Mouse (Mus musculus): ENCODE results near the gene Zfp398.

Zfp398 gene

DNA sequence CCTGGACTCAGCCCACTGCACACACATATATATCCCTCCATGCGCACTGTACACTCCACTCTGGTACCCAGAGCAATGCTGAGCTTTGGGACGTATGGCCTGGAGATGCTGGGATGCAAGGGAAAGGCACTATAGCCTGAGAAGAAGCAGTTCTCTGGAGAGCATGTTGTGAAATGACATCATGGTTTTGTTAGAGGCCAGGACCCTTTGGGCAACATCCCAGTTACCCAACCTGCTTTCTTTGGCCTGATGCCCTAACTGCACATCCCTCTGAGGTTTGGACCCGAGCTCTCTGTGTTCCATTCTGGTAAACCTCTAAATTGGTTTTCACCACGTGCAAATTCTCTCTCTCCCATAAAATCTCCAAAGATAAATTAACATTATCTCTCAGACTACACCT lies 68.1 kb downstream of the Zfp398 start:
- no peak for DNase-seq (ENCODE audit: low read depth, low spot score)

DNA sequence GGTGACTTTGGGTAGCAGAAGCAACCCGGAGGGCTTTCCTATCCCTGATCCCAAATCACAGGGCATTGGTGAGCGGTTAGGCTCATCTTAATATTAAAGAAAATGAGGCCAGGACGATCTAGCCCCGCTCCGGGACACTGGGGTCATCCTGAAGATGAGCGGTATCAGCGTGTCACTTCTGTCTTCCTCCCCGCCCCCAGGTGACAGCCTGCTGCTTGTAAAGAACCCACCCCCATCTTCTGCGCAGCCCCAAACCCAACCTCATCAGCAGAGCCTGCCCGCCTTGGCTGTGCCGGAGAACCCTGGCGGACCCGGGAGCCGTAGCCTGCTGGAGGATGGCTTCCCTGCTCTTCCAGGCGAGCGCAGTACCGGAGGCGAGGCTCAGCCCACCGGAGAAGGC lies 68.9 kb downstream of the Zfp398 start:
- no peak for DNase-seq (ENCODE audit: low read depth, low spot score)

DNA sequence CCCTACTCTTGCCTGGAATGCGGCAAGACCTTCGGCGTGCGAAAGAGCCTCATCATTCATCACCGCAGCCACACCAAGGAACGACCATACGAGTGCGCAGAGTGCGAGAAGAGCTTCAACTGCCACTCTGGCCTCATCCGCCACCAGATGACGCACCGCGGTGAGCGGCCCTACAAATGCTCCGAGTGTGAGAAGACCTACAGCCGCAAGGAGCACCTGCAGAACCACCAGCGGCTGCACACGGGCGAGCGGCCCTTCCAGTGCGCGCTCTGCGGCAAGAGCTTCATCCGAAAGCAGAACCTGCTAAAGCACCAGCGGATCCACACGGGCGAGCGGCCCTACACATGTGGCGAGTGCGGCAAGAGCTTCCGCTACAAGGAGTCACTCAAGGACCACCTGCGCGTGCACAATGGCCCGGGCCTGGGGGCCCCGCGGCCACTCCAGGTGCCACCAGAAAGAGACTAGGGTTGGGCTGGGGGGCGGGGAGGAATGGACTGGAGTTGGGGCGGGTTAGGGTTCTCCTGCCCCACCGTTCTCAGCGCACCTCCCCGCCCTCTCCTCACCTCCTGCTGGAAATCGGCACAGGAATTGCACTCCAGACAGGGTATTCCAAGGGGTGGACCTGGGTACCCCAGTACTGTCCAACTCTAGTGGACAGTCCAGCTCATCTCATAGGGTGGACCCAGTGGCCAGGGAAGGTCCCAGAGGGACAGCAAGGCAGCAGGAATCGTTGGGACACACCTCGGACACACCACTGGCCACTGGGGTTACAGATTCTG lies 69.6 kb downstream of the Zfp398 start:
- DNase-seq (ENCODE audit: low read depth, low spot score): no peak

DNA sequence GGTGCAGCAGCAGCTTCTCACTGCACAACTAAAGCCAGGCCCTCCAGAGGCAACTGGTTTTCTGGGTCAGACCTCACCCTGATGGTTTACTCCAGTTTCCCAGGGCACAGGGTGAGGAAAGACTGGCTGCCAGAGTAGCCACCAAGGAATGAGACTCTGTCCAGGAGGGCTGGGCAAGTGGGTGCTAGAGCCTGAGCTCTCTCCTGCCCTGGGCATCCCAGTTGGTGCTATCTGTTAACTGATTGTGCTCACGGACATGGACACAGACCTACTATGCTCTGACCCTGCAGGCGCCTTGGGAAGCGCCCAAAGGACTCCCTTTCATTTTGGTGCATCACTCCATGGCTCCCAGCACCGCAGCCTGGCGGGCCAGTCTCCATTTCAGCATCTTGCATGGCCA lies 70.9 kb downstream of the Zfp398 start:
- no peak for DNase-seq (ENCODE audit: low read depth, low spot score)

DNA sequence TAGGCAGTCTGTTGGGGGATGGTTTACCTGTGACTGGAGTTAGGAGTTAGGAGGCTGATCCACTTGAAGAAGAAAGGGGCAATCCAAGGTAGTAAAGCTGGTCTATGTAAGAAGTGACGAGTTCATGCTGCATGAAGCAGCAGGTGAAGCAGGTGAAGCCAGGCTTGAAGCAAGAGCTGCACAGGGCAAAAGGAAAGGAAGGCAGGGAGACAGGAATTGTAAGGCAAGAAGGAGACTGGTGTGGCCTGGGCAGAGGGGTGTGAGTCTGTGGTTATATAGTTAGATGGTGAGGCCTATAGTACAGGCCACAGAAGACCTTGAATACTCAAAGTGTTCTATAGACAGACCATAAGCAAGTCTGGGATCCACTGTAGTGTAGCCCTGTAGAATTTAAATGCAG lies 73.5 kb downstream of the Zfp398 start:
- no peak for DNase-seq (ENCODE audit: low read depth, low spot score)

DNA sequence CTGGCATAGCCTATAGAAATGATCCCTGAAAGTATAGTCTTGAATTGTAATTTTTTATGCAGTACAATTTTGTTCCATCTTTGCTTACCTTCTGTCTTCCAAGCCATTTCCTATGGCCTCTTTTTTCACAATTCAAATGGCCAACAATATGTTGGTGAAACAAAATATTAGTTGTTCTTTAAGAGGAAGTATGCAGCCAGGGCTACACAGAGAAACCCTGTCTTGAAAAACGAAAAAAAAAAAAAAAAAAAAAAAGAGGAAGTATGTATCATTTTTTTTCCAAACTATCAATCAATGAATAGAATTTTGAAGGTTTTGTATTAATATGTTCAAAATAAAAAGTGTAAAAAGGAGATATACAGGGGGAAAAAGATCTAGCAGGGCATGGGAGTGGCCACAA lies 76.2 kb downstream of the Zfp398 start:
- DNase-seq (ENCODE audit: low read depth, low spot score): no peak

DNA sequence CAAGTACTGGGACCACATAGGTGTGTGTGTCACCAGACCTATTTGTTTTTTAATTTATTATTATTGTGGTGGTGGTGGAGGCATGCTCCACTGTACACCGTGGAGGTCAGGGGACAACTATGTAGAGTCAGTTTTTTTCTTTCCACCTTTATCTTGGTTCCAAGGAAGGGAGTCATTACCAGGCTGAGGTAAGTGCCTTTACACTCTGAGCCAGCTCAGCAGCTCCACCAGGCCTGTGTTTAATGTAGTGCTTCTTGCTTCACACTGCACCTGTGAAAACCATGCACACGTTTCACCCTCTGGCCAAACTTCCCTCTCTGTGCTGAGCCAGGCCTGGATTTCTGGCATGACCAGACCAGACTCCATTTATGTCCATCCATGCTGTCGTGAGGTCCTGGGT lies 77.5 kb downstream of the Zfp398 start:
- DNase-seq (ENCODE audit: low read depth, low spot score): no peak

DNA sequence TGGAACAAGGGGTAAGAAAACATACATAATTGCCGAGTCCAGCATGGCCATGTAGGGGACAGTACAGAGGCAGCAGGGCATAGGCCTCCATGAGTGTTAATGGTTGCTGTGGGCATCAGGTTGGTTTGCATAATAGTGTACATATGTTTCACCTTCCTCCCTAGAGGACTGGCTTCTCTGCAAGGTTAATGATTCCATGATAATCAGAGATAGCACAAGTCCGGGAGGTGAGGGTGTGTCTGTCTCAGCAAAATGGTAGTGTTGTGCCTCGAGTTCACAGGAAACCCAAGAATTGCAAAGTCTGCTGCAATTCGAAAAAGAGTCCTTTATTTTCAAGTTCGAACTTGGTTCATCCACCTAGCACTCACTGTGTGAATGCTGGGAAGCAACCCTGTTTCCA lies 81.6 kb downstream of the Zfp398 start:
- DNase-seq (ENCODE audit: low read depth, low spot score): no peak

DNA sequence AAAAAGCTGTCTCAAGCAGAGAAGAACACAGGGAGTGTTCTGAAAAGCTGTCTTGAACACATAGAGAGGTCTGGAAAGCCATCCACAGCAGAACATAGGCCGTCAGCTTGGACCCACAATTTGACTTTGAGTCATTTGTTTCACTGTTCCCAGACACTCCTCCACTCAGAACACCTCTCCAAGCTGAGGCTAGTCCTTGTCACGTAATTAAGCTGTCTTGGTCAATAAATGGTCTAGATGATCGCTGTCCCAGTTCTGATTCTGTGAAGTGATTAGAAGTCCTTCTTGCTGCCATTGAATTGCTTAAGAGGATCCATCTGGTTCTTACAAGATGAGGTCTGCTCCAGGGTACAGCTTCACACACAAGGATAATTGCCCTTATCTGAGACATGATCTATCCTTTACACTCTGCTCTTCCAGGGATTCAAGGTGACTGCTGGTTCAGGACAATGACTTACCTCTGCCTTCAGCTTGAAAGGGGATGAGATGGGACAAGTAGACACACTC lies 83.4 kb downstream of the Zfp398 start:
- no peak for DNase-seq (ENCODE audit: low read depth, low spot score)

DNA sequence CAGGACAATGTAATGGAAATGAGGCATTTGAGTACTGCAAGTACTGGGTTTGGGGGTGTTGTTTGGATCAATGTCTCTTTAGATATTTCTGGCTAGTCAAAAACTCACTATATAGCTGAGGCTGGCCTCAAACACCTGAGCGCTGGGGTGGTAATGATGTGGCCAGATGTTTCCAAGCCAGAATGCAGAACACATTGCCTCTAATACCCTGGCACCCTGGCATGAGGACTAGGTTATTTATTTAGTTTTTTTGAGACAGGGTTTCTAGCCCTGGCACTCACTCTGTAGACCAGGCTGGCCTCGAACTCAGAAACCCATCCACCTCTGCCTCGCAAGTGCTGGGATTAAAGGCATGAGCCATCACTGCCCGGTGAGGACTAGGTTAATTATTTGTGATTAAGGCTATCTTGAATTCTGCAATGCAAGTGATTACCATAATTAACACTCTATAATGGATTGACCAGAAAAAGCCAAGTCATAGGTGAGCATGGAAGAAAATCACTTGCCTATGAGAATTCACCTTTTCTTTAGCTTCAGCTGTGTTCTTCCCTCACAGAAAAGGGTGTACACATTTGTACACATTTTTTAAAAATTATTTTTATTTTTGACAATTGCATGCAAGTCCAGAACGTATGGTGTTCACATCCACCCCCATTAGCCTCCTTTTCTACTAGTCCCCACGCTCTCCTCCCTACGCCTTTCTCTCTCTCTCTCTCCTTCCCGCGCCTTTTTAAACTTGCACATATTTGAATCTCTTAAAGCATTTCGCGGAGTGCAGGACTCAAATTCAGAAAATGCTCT lies 84.4 kb downstream of the Zfp398 start:
- DNase-seq (ENCODE audit: low read depth, low spot score): no peak

DNA sequence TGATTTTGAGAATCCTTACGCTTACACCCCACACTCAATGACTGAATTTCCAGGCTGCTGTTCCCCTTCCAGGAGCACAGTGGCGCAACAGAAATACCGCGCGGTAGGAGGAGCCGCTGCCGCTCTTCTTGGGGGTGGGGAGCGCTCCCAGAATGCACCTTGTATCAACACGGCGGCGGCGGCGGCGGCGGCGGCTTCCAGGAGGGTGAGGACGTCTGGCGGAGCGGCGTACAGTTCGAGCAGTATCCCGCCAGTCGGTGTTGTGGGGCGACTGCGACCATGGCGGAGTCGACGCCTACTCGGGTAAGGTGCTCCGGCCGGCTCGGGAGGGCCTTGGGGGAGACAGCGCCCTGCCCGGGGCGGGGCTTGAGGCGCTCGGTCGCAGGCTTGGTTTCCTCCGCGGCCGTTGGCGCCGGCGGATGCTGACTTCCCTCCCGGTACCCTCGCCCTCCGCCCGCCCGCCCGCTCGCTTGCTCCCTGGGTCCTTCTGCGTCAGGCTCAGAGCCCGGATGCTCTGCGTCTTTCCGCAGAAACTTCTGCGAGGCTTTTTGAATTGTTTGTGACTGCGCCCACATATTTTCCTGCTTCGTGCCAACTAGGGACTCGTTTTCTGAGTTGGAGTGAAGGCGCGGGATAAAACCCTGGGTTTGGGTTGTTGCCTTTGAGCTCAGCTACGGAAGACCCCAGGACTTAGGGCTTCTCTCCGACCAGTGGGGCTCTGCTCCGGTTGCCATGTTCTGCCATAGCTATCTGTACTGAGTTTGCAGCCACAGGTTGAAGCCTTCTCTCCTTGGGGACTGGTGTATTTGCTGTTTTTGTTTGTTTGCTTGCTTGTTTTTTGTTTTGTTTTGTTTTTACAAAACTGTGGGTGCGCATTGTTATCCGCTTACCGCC lies 85.2 kb downstream of the Zfp398 start, which contains the start of gene Zfp212:
Gene Zfp212 (plus strand): TSS at position 30 of the 894 bp plus-strand sequence.
- DNase-seq (ENCODE audit: low read depth, low spot score): peak; percentile 81

All from forelimb bud, embryonic 11.5 days (tissue).